Mouse (Mus musculus) forebrain, embryonic 15.5 days (tissue): ENCODE data around the gene Tanc1. TPM values are rescaled to one million over a fixed set of nuclear protein-coding genes. Genes with fewer than 3 reads are reported as not detected.

ENCODE experiments used
- ATAC-seq: fragments of 200-750 bp; cut with Nextera tagmentation; replicated peaks from 2 replicates; pipeline ENCODE4 v1.8.0; 2017; ENCODE audit warnings: mild to moderate bottlenecking, moderate TSS enrichment, moderate library complexity
- H3K27ac ChIP-seq: fragments of 300-500 bp; sonication (generic); replicated peaks from 2 replicates; pipeline ENCODE4 v1.5.1; 2015; ENCODE audit warnings: mild to moderate bottlenecking, inconsistent platforms
- H3K27me3 ChIP-seq: fragments of 300-500 bp; sonication (generic); 2 replicates; pipeline ENCODE4 v1.6.1; 2015; ENCODE audit warnings: inconsistent platforms
- H3K36me3 ChIP-seq: fragments of 300-500 bp; sonication (generic); 2 replicates; pipeline ENCODE4 v1.6.1; 2015; ENCODE audit warnings: mild to moderate bottlenecking, inconsistent platforms
- H3K4me1 ChIP-seq: fragments of 300-500 bp; sonication (generic); 2 replicates; pipeline ENCODE4 v1.6.1; 2015; ENCODE audit warnings: inconsistent platforms
- H3K4me2 ChIP-seq: fragments of 300-500 bp; sonication (generic); replicated peaks from 2 replicates; pipeline ENCODE4 v1.6.1; 2015; ENCODE audit warnings: mild to moderate bottlenecking, inconsistent platforms
- H3K4me3 ChIP-seq: fragments of 300-500 bp; sonication (generic); 2 replicates; pipeline ENCODE4 v1.5.1; 2015; ENCODE audit warnings: mild to moderate bottlenecking, inconsistent platforms
- H3K9ac ChIP-seq: fragments of 300-500 bp; sonication (generic); replicated peaks from 2 replicates; pipeline ENCODE4 v1.6.1; 2015; ENCODE audit warnings: mild to moderate bottlenecking, inconsistent platforms
- H3K9me3 ChIP-seq: fragments of 300-500 bp; sonication (generic); 2 replicates; pipeline ENCODE4 v1.6.1; 2016; ENCODE audit warnings: inconsistent platforms
- WGBS: fragments of 180-500 bp; shearing (Covaris S2); methylation state at CpG from one replicate; pipeline ENCODE4 v1.1.7; 2015; ENCODE audit warnings: mixed read lengths; 5-methylcytosine and 5-hydroxymethylcytosine counted together
- polyA plus RNA-seq: library from polyadenylated mRNA; unstranded; fragments of >200 nt; fragmentation: Nextera tagmentation; extraction: Ambion mirVana; gene quantifications from 2 replicates; pipeline ENCODE4 v1.2.1, GENCODE M21; 2015

Gene Tanc1
- polyA plus RNA-seq, 1 experiment from 2014 or later, result 9.1 TPM

DNA sequence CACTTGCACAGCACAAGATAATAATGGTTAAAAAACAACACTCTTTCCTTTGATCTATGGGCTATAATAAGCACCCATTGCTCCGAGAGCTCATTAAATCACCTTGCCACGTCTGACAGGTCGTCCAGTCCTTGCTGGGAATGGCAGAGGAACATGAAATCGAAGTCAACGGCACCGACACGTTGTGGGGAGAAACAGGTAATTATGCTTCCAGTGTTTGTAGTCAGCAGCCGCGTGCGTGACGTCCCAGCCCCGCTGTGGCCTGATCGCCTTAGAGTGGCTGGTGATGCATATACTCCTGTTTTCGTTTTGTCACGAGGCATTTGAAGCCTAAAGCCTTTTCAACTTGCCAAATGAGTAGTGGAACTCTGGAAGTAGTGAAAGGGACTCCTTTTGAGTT lies 208.2 kb downstream of the Tanc1 start:
- no peak for ATAC-seq
- H3K27ac ChIP-seq, result no peak overlapping the region
- WGBS, result 55% methylated on average over 15 of the region's 15 CpGs

DNA sequence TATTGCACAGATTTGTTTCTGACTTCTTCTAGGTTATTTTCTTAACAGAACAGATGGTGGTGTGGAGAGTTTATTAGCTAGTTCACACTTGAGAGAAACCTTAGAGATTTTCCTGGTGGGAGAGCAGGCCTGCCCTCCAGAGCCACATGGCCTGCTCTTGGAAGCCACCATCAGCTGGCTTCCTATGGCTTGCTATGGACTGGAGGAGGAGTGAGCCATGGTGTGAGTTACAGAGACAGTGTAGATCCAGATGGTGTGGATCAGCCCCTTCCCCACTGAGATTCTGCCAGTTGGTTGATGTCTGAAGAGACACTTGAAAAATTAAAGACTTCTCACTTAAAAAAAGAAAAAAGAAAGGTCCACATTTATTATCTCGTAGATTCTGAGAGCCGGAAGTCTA lies 209.2 kb downstream of the Tanc1 start:
- 84% methylated on average over 2 of the region's 2 CpGs for WGBS
- H3K9ac ChIP-seq, result no peak overlapping the region
- H3K27ac ChIP-seq, result no peak overlapping the region
- H3K9me3 ChIP-seq, result no peaks in the 10 kb centered on the region
- H3K36me3 ChIP-seq, result no peaks in the 10 kb centered on the region
- no peak overlapping the region for H3K4me2 ChIP-seq
- peaks cover 6% of the 10 kb centered on the region; the same call in 1 of the 2 replicates for H3K4me1 ChIP-seq
- no peak overlapping the region for H3K4me3 ChIP-seq
- no peak for ATAC-seq
- 0 out of 2 replicates have a peak, but pooled peaks cover 2% of the 10 kb centered on the region for H3K27me3 ChIP-seq

More for the DNA sequence above, 208.2 kb downstream of the Tanc1 start:
- Histone ChIP-seq H3K4me3 (no peak overlapping the region), H3K4me1 (peaks cover 6% of the 10 kb centered on the region; the same call in 1 of the 2 replicates), H3K4me2 (no peak overlapping the region), H3K27me3 (0 out of 2 replicates have a peak, but pooled peaks cover 2% of the 10 kb centered on the region), H3K36me3 (no peaks in the 10 kb centered on the region), H3K9me3 (no peaks in the 10 kb centered on the region), H3K9ac (no peak overlapping the region)

DNA sequence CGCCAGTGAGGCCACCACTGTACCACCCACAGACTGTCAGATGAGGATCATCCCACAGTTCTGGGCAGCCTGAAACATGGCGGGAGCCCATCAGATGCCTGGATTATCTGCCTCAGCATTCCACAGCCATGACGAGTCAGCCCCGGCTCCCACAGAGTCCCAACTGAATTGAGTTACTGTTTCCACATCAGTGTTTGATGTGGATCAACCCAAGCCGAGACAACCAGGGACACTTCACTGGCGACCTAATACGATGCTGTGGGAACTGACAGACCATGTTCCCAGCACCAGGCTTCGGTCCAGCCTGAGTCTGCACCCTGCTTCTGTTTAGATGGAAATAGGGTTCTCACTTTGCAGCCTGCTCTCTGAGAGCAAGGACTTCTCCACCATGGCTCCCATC lies 212.4 kb downstream of the Tanc1 start:
- no peak overlapping the region for H3K4me3 ChIP-seq
- no peak overlapping the region for H3K4me2 ChIP-seq
- no peak overlapping the region for H3K9ac ChIP-seq
- peaks cover 20% of the 10 kb centered on the region for H3K4me1 ChIP-seq
- no peaks in the 10 kb centered on the region for H3K9me3 ChIP-seq
- 0 out of 2 replicates have a peak, but pooled peaks cover 2% of the 10 kb centered on the region for H3K27me3 ChIP-seq
- no peaks in the 10 kb centered on the region for H3K36me3 ChIP-seq
- H3K27ac ChIP-seq, result no peak overlapping the region
- 77% methylated on average over 8 of the region's 8 CpGs for WGBS
- no peak for ATAC-seq

DNA sequence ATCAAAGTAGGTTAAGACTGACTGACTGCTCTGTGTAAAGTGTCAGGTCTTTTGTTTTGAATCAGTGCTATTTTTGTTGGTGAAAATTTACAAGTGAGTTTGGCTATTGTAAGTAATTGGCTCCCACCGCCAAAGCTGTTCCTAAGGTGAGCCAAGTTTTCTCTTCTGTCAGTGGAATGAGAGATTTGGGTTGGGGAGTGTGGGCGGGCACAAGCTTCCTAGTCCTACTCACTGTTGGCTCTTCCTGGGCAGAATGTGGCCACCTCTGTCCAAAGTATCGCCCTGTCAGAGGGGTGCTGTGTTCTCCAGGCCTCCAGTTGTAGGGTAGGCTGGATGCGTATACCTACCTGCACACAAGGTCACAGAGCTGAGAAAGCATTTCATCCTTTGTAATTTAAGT lies 213.5 kb downstream of the Tanc1 start:
- no peak overlapping the region for H3K9ac ChIP-seq
- no peaks in the 10 kb centered on the region for H3K36me3 ChIP-seq
- 0 out of 2 replicates have a peak, but pooled peaks cover 2% of the 10 kb centered on the region for H3K27me3 ChIP-seq
- no peak overlapping the region for H3K4me2 ChIP-seq
- no peaks in the 10 kb centered on the region for H3K9me3 ChIP-seq
- WGBS, result 80% methylated on average over 4 of the region's 4 CpGs
- no peak for ATAC-seq
- H3K27ac ChIP-seq, result no peak overlapping the region
- H3K4me3 ChIP-seq, result no peak overlapping the region
- peaks cover 25% of the 10 kb centered on the region for H3K4me1 ChIP-seq

DNA sequence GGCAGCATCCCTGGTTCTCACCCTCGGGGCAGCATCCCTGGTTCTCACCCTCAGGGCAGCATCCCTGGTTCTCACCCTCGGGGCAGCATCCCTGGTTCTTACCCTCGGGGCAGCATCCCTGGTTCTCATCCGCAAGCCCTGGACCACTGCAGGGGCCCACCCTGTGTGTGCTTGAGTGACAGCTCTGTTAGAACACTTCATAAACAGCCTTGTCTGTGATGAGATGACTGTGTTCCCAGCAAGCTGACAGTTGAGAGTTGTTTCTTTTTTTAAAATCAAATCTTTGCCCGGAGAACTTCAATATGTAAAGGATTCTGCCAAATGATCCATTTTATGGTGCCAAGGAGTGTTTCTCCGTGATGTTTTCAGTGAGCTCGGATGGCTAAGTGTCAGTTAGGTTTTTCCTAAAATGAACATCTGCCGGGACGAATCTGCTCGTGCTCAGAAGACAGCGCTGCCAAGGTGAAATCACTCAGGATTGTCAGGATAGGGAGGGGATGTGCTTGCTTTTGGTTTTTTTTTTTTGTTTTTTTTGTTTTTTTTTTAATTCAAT lies 216.3 kb downstream of the Tanc1 start:
- Histone ChIP-seq H3K4me3 (no peak overlapping the region), H3K9me3 (no peaks in the 10 kb centered on the region), H3K27me3 (0 out of 2 replicates have a peak, but pooled peaks cover 2% of the 10 kb centered on the region), H3K4me1 (peaks cover 27% of the 10 kb centered on the region), H3K36me3 (no peaks in the 10 kb centered on the region), H3K4me2 (no peak overlapping the region), H3K27ac (peak overlapping the region; percentile 55; the same call in 1 of the 2 replicates), H3K9ac (no peak overlapping the region)
- 39% methylated on average over 11 of the region's 11 CpGs for WGBS
- no peak for ATAC-seq

DNA sequence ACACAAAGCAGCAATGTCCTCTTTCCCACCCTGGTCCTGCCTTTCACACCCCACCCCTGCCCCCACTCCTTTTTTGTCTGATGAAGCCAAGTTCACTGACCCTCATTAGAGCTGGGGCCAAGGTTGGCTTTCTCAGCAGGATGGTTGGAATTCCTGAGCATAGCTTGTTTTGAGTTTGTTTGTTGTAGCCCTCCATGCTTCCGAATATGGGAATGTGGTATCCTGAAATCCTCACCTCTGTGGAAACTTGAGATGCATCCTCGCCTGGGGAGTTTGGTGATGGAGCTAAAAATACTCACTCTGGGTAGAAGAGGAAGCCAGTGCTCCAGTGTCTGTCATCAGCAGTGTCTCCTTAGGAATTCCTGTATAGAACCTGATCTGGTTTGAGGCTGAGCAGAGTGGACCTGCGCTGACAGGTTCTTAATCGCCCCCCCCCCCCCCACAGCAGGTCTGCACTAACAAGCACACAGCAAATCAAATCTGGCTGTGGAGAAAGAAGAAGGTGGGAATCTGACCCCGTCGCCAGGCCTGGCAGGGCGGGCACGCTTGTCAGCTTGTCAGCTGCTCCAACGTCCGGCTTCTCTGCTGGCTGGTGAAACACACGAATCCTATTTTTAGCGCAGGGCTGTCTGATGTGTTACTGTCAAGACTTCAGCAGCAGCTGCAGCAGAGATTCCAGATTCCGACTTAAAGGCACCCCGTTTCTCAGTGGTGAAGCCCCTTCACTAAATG lies 217.1 kb downstream of the Tanc1 start:
- no peak overlapping the region for H3K4me2 ChIP-seq
- H3K4me1 ChIP-seq, result peaks cover 27% of the 10 kb centered on the region
- H3K27ac ChIP-seq, result peak overlapping the region; percentile 55; the same call in 1 of the 2 replicates
- no peak overlapping the region for H3K9ac ChIP-seq
- no peaks in the 10 kb centered on the region for H3K9me3 ChIP-seq
- WGBS, result 23% methylated on average over 14 of the region's 14 CpGs
- 0 out of 2 replicates have a peak, but pooled peaks cover 2% of the 10 kb centered on the region for H3K27me3 ChIP-seq
- no peak overlapping the region for H3K4me3 ChIP-seq
- ATAC-seq, result peak; percentile 36
- no peaks in the 10 kb centered on the region for H3K36me3 ChIP-seq

DNA sequence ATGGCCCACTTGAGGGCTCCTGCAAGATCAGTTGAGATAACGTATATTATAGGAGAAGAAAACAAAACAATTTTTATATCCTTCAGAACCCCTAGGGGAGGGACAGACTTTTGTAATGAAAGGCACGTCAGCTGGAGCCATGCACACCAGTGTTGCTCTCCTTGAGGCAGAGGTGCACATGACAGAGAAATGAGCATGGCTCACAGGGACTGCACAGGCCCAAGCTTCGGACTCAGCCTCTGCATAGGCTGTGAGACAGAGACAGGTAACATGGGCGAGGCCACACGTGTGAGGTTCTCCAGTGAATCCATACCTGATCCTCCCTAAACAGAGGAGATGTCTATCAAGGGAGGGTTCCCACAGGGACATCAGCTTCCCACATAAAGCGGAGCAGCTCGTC lies 217.9 kb downstream of the Tanc1 start:
- Histone ChIP-seq H3K27ac (peak overlapping the region; percentile 55; the same call in 1 of the 2 replicates), H3K4me2 (no peak overlapping the region), H3K9me3 (no peaks in the 10 kb centered on the region), H3K4me1 (peaks cover 27% of the 10 kb centered on the region), H3K4me3 (no peak overlapping the region), H3K36me3 (no peaks in the 10 kb centered on the region), H3K27me3 (no peaks in the 10 kb centered on the region), H3K9ac (no peak overlapping the region)
- ATAC-seq, result 0 out of 2 replicates have a peak, but pooled peaks have one; percentile 15
- WGBS, result 84% methylated on average over 7 of the region's 7 CpGs

DNA sequence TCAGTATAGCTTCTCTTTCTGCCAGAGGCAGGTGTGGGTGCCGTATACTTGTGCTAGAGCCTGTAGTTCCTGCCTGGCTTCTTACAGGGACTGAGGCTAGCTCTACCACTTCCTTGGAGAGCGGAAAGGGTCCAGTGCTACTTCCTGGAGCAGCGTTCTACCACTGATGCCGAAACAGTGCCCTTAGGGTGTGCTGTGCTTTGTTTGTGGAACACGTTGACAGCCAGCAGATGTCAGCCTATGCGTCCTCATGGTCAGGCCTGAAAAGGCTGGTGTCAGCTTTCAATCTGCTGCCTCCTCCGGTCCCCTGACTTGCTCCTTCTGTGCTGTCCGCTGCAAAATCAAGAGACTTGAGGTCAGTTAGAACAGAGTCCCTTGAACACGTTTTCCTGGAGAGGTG lies 218.3 kb downstream of the Tanc1 start:
- H3K4me2 ChIP-seq, result no peak overlapping the region
- H3K9me3 ChIP-seq, result no peaks in the 10 kb centered on the region
- H3K27me3 ChIP-seq, result no peaks in the 10 kb centered on the region
- H3K9ac ChIP-seq, result no peak overlapping the region
- ATAC-seq, result peak; percentile 28; the same call in 1 of the 2 replicates
- no peaks in the 10 kb centered on the region for H3K36me3 ChIP-seq
- H3K4me1 ChIP-seq, result peaks cover 27% of the 10 kb centered on the region
- H3K27ac ChIP-seq, result no peak overlapping the region
- 24% methylated on average over 9 of the region's 9 CpGs for WGBS
- no peak overlapping the region for H3K4me3 ChIP-seq

DNA sequence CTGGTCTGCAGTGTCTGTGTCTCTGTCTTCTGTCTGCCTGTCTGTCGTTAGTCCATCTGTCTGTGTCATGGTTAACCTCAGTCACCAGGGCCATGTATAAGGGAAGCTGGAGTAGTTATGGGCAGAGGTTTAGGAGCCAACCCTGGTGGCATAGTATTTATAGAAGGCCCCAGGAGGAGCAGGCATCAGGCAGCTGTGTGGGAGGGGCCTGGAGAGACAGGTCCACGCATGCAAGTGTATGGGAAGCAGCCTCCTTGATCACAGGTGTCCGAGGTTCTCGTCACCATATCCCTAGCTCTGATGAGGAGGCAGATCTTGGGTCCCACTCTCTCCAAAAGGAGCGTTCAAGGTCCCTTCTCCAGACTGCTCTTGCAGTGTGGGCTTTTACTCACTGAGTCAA lies 219.1 kb downstream of the Tanc1 start:
- no peak overlapping the region for H3K27ac ChIP-seq
- no peak overlapping the region for H3K9ac ChIP-seq
- H3K36me3 ChIP-seq, result no peaks in the 10 kb centered on the region
- H3K4me1 ChIP-seq, result peaks cover 27% of the 10 kb centered on the region
- no peaks in the 10 kb centered on the region for H3K9me3 ChIP-seq
- no peak for ATAC-seq
- H3K27me3 ChIP-seq, result no peaks in the 10 kb centered on the region
- no peak overlapping the region for H3K4me2 ChIP-seq
- WGBS, result 88% methylated on average over 5 of the region's 5 CpGs
- H3K4me3 ChIP-seq, result no peak overlapping the region

DNA sequence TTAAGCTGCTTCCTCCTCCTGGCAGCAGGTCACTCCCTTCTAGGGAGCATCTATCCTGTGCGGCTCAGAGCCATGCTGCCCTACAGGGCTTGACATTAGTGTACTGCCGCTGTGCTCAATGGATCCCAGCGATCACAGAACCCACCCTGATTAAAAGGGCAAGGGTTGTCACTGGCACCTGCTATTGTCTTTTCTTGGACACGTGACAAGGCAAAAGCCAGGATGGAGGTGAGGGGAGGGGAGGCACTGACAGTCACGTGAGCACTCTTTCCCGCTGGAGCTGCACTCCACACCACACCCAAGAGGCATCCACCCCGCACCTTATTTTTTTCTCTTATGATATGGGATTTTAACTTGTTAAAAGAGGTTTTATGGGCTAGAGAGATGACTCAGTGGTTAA lies 220.0 kb downstream of the Tanc1 start:
- ATAC-seq, result no peak
- 78% methylated on average over 7 of the region's 7 CpGs for WGBS

DNA sequence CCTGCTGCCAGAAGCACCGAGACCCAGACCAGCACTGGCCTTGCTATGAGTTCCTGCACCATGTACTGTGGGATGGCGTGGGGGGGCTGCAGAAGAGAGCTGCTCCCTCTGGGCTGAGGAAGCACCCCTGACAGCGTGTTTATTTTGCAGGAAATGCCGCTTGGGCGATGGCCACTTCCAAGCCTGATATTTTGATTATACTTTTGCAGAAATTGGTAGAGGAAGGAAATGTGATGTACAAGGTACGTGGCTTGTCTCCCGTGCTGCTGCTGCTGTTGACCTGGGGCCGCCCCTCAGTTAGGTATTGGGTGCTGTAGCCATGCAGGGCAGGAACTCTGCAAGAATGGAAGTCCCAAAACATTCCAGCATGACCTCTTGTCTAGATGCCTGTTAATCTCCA lies 227.0 kb downstream of the Tanc1 start:
- 99% methylated on average over 8 of the region's 8 CpGs for WGBS
- H3K4me3 ChIP-seq, result no peak overlapping the region
- H3K9me3 ChIP-seq, result no peaks in the 10 kb centered on the region
- H3K27me3 ChIP-seq, result no peaks in the 10 kb centered on the region
- H3K4me2 ChIP-seq, result no peak overlapping the region
- no peaks in the 10 kb centered on the region for H3K36me3 ChIP-seq
- H3K4me1 ChIP-seq, result peaks cover 2% of the 10 kb centered on the region; the same call in 1 of the 2 replicates
- H3K27ac ChIP-seq, result no peak overlapping the region
- H3K9ac ChIP-seq, result no peak overlapping the region
- no peak for ATAC-seq

More for the DNA sequence above, 220.0 kb downstream of the Tanc1 start:
- H3K9ac ChIP-seq, result no peak overlapping the region
- H3K27me3 ChIP-seq, result no peaks in the 10 kb centered on the region
- peaks cover 27% of the 10 kb centered on the region for H3K4me1 ChIP-seq
- H3K27ac ChIP-seq, result no peak overlapping the region
- H3K4me3 ChIP-seq, result no peak overlapping the region
- H3K36me3 ChIP-seq, result no peaks in the 10 kb centered on the region
- H3K9me3 ChIP-seq, result no peaks in the 10 kb centered on the region
- no peak overlapping the region for H3K4me2 ChIP-seq

DNA sequence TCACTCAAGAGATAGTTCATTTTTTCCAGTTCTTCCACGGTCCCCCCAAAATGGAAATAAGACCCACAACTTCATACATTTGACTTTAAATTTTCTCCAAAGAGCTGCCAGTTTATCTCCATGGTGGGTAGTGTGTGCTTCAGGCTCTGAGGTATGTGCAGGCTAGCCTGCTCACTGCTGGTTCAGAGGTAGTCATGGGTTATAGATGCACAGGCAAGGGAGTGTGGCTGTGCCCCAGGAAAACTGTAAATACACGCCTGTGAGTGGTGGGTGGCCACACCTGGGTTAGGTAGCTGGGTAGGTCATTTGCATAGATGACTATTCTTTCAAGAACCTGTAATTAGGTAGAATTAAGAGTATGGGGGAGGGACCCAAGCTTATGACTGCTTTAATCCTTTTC lies 227.9 kb downstream of the Tanc1 start:
- Histone ChIP-seq H3K4me1 (peaks cover 2% of the 10 kb centered on the region; the same call in 1 of the 2 replicates), H3K4me3 (no peak overlapping the region), H3K27me3 (no peaks in the 10 kb centered on the region), H3K9ac (no peak overlapping the region), H3K9me3 (no peaks in the 10 kb centered on the region), H3K36me3 (no peaks in the 10 kb centered on the region), H3K4me2 (no peak overlapping the region), H3K27ac (no peak overlapping the region)
- WGBS, result 67% methylated on average over 2 of the region's 2 CpGs
- ATAC-seq, result no peak
